Comparison of ENCODE assay signal across 14 mouse cellular contexts in genomic region chr7:16907842-16908241, GRCm38 (mm10). TPM values are rescaled to one million over a fixed set of nuclear protein-coding genes. Genes with fewer than 3 reads are reported as not detected.
A peak's percentile ranks its signal among the peaks of the same experiment; 100 is the strongest.
DNase-seq lines count a peak whose midpoint lies in the region; ATAC-seq lines count a peak whose summit lies in the region.
"Had no signal": no experiment of that assay in that cellular context is flagged by ENCODE, and none has a peak within 500 bp of the region (broad histone marks: within the 10 kb centered on the region; RNA-seq: fewer than 3 reads in every experiment).

No protein-coding gene starts in this region.

- H3K4me1 ChIP-seq in kidney, embryonic 15.5 days: peaks cover 65% of the 10 kb centered on the region
- peaks cover 54% of the 10 kb centered on the region for H3K4me1 ChIP-seq in embryonic facial prominence, embryonic 10.5 days
- H3K4me1 ChIP-seq in liver, embryonic 15.5 days (replicated peaks): peaks cover 39% of the 10 kb centered on the region

- H3K27ac ChIP-seq in kidney, embryonic 15.5 days: no peak overlapping the region
- H3K27ac ChIP-seq in embryonic facial prominence, embryonic 10.5 days (replicated peaks): 0 out of 2 replicates have a peak overlapping the region, but pooled peaks have one; percentile 40
- H3K27ac ChIP-seq in liver, embryonic 15.5 days (replicated peaks): no peak overlapping the region
- H3K27ac ChIP-seq: forebrain, embryonic 10.5 days had no signal

- no peaks in the 10 kb centered on the region for H3K36me3 ChIP-seq in kidney, embryonic 15.5 days
- H3K36me3 ChIP-seq in embryonic facial prominence, embryonic 10.5 days (replicated peaks): no peaks in the 10 kb centered on the region
- no peaks in the 10 kb centered on the region for H3K36me3 ChIP-seq in liver, embryonic 15.5 days (replicated peaks)
- H3K36me3 ChIP-seq: forebrain, embryonic 10.5 days had no signal

- H3K9ac ChIP-seq in kidney, embryonic 15.5 days: no peak overlapping the region
- no peak overlapping the region for H3K9ac ChIP-seq in liver, embryonic 15.5 days

- no peak for ATAC-seq in kidney, embryonic 15.5 days (replicated peaks; ENCODE audit: low FRiP score)
- ATAC-seq in CD4-positive, CD25-positive, alpha-beta regulatory T cell, adult 4 months: peak; percentile 56
- no peak for ATAC-seq in liver, embryonic 15.5 days (ENCODE audit: insufficient read depth)
- no peak for ATAC-seq in erythroid progenitor cell, adult 5-6 weeks (replicated peaks; ENCODE audit: low FRiP score, poor library complexity, severe bottlenecking)

- H3K4me2 ChIP-seq in kidney, embryonic 15.5 days: peak overlapping the region; percentile 18; the same call in 1 of the 2 replicates
- peak overlapping the region; percentile 35 for H3K4me2 ChIP-seq in liver, embryonic 15.5 days

- no peaks in the 10 kb centered on the region for H3K9me3 ChIP-seq in kidney, embryonic 15.5 days (replicated peaks)
- no peaks in the 10 kb centered on the region for H3K9me3 ChIP-seq in embryonic facial prominence, embryonic 10.5 days
- H3K9me3 ChIP-seq in liver, embryonic 15.5 days (replicated peaks): no peaks in the 10 kb centered on the region
- H3K9me3 ChIP-seq: forebrain, embryonic 10.5 days had no signal

- no peak for DNase-seq in kidney, postnatal 14 days
- DNase-seq in embryonic facial prominence, embryonic 10.5 days (ENCODE audit: low spot score): no peak
- no peak for DNase-seq in urinary bladder, postnatal 36 days (ENCODE audit: low spot score in 2 of 2)
- no peak for DNase-seq in urinary bladder, postnatal 14 days (ENCODE audit: low spot score)
- DNase-seq: adrenal gland, adult 8-10 months; cerebellum, postnatal 14 days; lung, postnatal 14 days had no signal

- H3K27me3 ChIP-seq in kidney, embryonic 15.5 days: no peaks in the 10 kb centered on the region; the same call in 1 of the 2 replicates
- H3K27me3 ChIP-seq in embryonic facial prominence, embryonic 10.5 days (replicated peaks; ENCODE audit: low read depth, poor library complexity, severe bottlenecking): peaks cover 25% of the 10 kb centered on the region
- H3K27me3 ChIP-seq in liver, embryonic 15.5 days: peaks cover 37% of the 10 kb centered on the region

- no peak overlapping the region for H3K4me3 ChIP-seq in kidney, embryonic 15.5 days (replicated peaks)
- H3K4me3 ChIP-seq in embryonic facial prominence, embryonic 10.5 days: no peak overlapping the region
- no peak overlapping the region for H3K4me3 ChIP-seq in liver, embryonic 15.5 days (replicated peaks)
- H3K4me3 ChIP-seq: forebrain, embryonic 10.5 days had no signal

- 46% methylated on average over 7 of the region's 7 CpGs for WGBS in kidney, embryonic 15.5 days
- 78% methylated on average over 7 of the region's 7 CpGs for WGBS in embryonic facial prominence, embryonic 10.5 days
- 37% methylated on average over 7 of the region's 7 CpGs for WGBS in liver, embryonic 15.5 days (ENCODE audit: insufficient replicate concordance)

RNA-seq across cellular contexts. Expression of gene Ptgir, which starts 1.6 kb away (rescaled TPM):
- 1.5 and 2.1 TPM in 2 replicates for polyA plus RNA-seq in kidney, embryonic 15.5 days (2015; fragmentation: Nextera tagmentation; extraction: Ambion mirVana)
- 10 to 100 TPM in 1 of 2 experiments, 1 to 10 TPM in 1; 7.9 to 10.2 TPM for polyA plus RNA-seq in CD4-positive, CD25-positive, alpha-beta regulatory T cell, adult 4 months (2017; shearing (Covaris generic))
- polyA plus RNA-seq in embryonic facial prominence, embryonic 10.5 days (2016; fragmentation: Nextera tagmentation; extraction: Ambion mirVana): 0.52 and 0.64 TPM in 2 replicates
- 1.2 TPM in 2 replicates for polyA plus RNA-seq in liver, embryonic 15.5 days (2015; fragmentation: Nextera tagmentation; extraction: Ambion mirVana)
- total RNA-seq in erythroid progenitor cell, adult 5-6 weeks (2015; ENCODE audit: low replicate concordance): 0.36 and 6.7 TPM in 2 replicates
- total RNA-seq in erythroid progenitor cell, adult 5-6 weeks (2017; ENCODE audit: low replicate concordance): 1.9 and 2.0 TPM in 2 replicates
- total RNA-seq: layer of hippocampus, adult 8-10 months had no signal

RNA-seq across cellular contexts. Expression of gene Calm3, which starts 16.1 kb away (rescaled TPM):
- polyA plus RNA-seq in kidney, embryonic 15.5 days (2015; fragmentation: Nextera tagmentation; extraction: Ambion mirVana): 116 and 124 TPM in 2 replicates
- polyA plus RNA-seq in CD4-positive, CD25-positive, alpha-beta regulatory T cell, adult 4 months (2017; shearing (Covaris generic)): 100 to 1,000 TPM in 1 of 2 experiments, 10 to 100 TPM in 1; 48.5 to 103 TPM
- polyA plus RNA-seq in embryonic facial prominence, embryonic 10.5 days (2016; fragmentation: Nextera tagmentation; extraction: Ambion mirVana): 121 and 126 TPM in 2 replicates
- 79.0 and 83.9 TPM in 2 replicates for polyA plus RNA-seq in liver, embryonic 15.5 days (2015; fragmentation: Nextera tagmentation; extraction: Ambion mirVana)
- total RNA-seq in erythroid progenitor cell, adult 5-6 weeks (2015; ENCODE audit: low replicate concordance): 131 and 141 TPM in 2 replicates
- total RNA-seq in erythroid progenitor cell, adult 5-6 weeks (2017; ENCODE audit: low replicate concordance): 258 and 325 TPM in 2 replicates

RNA-seq across cellular contexts. Expression of gene Gng8, which starts 16.3 kb away (rescaled TPM):
- polyA plus RNA-seq in kidney, embryonic 15.5 days (2015; fragmentation: Nextera tagmentation; extraction: Ambion mirVana): 6.8 and 7.8 TPM in 2 replicates
- not detected for polyA plus RNA-seq in CD4-positive, CD25-positive, alpha-beta regulatory T cell, adult 4 months (2017; shearing (Covaris generic))
- 14.7 and 20.3 TPM in 2 replicates for polyA plus RNA-seq in embryonic facial prominence, embryonic 10.5 days (2016; fragmentation: Nextera tagmentation; extraction: Ambion mirVana)
- polyA plus RNA-seq in liver, embryonic 15.5 days (2015; fragmentation: Nextera tagmentation; extraction: Ambion mirVana): 0.13 TPM in 2 replicates
- not detected in 2 replicates for total RNA-seq in erythroid progenitor cell, adult 5-6 weeks (2015; ENCODE audit: low replicate concordance)
- total RNA-seq in erythroid progenitor cell, adult 5-6 weeks (2017; ENCODE audit: low replicate concordance): not detected in 2 replicates

RNA-seq across cellular contexts. Expression of gene Dact3, which starts 32.7 kb away (rescaled TPM):
- 2.6 TPM in 2 replicates for polyA plus RNA-seq in kidney, embryonic 15.5 days (2015; fragmentation: Nextera tagmentation; extraction: Ambion mirVana)
- polyA plus RNA-seq in CD4-positive, CD25-positive, alpha-beta regulatory T cell, adult 4 months (2017; shearing (Covaris generic)): not detected
- 5.5 and 6.0 TPM in 2 replicates for polyA plus RNA-seq in embryonic facial prominence, embryonic 10.5 days (2016; fragmentation: Nextera tagmentation; extraction: Ambion mirVana)
- 0.14 and 0.17 TPM in 2 replicates for polyA plus RNA-seq in liver, embryonic 15.5 days (2015; fragmentation: Nextera tagmentation; extraction: Ambion mirVana)
- not detected in 2 replicates for total RNA-seq in erythroid progenitor cell, adult 5-6 weeks (2015; ENCODE audit: low replicate concordance)
- total RNA-seq in erythroid progenitor cell, adult 5-6 weeks (2017; ENCODE audit: low replicate concordance): not detected in 2 replicates

RNA-seq across cellular contexts. Expression of gene Pnmal2, which starts 36.6 kb away (rescaled TPM):
- 7.7 and 9.2 TPM in 2 replicates for polyA plus RNA-seq in kidney, embryonic 15.5 days (2015; fragmentation: Nextera tagmentation; extraction: Ambion mirVana)
- polyA plus RNA-seq in CD4-positive, CD25-positive, alpha-beta regulatory T cell, adult 4 months (2017; shearing (Covaris generic)): not detected
- polyA plus RNA-seq in embryonic facial prominence, embryonic 10.5 days (2016; fragmentation: Nextera tagmentation; extraction: Ambion mirVana): 2.9 and 4.6 TPM in 2 replicates
- 0.44 and 0.60 TPM in 2 replicates for polyA plus RNA-seq in liver, embryonic 15.5 days (2015; fragmentation: Nextera tagmentation; extraction: Ambion mirVana)
- total RNA-seq in erythroid progenitor cell, adult 5-6 weeks (2015; ENCODE audit: low replicate concordance): not detected in 2 replicates
- total RNA-seq in erythroid progenitor cell, adult 5-6 weeks (2017; ENCODE audit: low replicate concordance): not detected in 2 replicates
- total RNA-seq: hematopoietic stem cell, adult 5-6 weeks had no signal
